Mouse (Mus musculus): ENCODE results near the gene Padi4. TPM values are rescaled to one million over a fixed set of nuclear protein-coding genes. Genes with fewer than 3 reads are reported as not detected.

The Padi4 gene
- total and polyA plus RNA-seq, 2 experiments from 2014 or later: 0.07 TPM; not detected in 1

- Histone ChIP-seq H3K9ac (replicated peaks; ENCODE audit: low read length, poor library complexity, severe bottlenecking) (no peak overlapping the region), H3K27me3 (ENCODE audit: insufficient read depth, low read length) (no peaks in the 10 kb centered on the region), H3K9me3 (ENCODE audit: low read length) (no peaks in the 10 kb centered on the region), H3K4me3 (ENCODE audit: low read depth, low read length) (no peak overlapping the region), H3K4me2 (ENCODE audit: low read depth, low read length, poor library complexity, severe bottlenecking) (no peak overlapping the region), H3K36me3 (ENCODE audit: insufficient read depth, low read length) (no peaks in the 10 kb centered on the region), H3K4me1 (ENCODE audit: insufficient read depth, low read length) (no peaks in the 10 kb centered on the region), H3K27ac (ENCODE audit: low read depth, low read length) (no peak overlapping the region)
- DNase-seq (ENCODE audit: low spot score): peak; percentile 15
- 21% methylated on average over 9 of the region's 9 CpGs for WGBS
- TF ChIP-seq CTCF (IDR thresholded peaks at IDR 0.05): peak; percentile 61
- no peak for ATAC-seq (ENCODE audit: low FRiP score)
Observed at GRCm38 (mm10) chr4:140763158-140763557, 10.9 kb downstream of the Padi4 start.

- Histone ChIP-seq H3K4me3 (ENCODE audit: low read depth, low read length) (no peak overlapping the region), H3K9ac (replicated peaks; ENCODE audit: low read length, poor library complexity, severe bottlenecking) (no peak overlapping the region), H3K27ac (ENCODE audit: low read depth, low read length) (no peak overlapping the region), H3K4me2 (ENCODE audit: low read depth, low read length, poor library complexity, severe bottlenecking) (no peak overlapping the region), H3K9me3 (ENCODE audit: low read length) (no peaks in the 10 kb centered on the region), H3K4me1 (ENCODE audit: insufficient read depth, low read length) (no peaks in the 10 kb centered on the region), H3K36me3 (ENCODE audit: insufficient read depth, low read length) (no peaks in the 10 kb centered on the region), H3K27me3 (ENCODE audit: insufficient read depth, low read length) (no peaks in the 10 kb centered on the region)
- ATAC-seq (ENCODE audit: low FRiP score): no peak
- DNase-seq (ENCODE audit: low spot score): no peak
- TF ChIP-seq CTCF (IDR thresholded peaks at IDR 0.05): no peak
- 90% methylated on average over 7 of the region's 7 CpGs for WGBS
Observed at GRCm38 (mm10) chr4:140761601-140762000, 12.4 kb downstream of the Padi4 start.

GRCm38 (mm10) chr4:140755811-140756210, 18.2 kb downstream of the Padi4 start:
- DNase-seq (ENCODE audit: low spot score) (no peak), ATAC-seq (ENCODE audit: low FRiP score) (no peak)
- no peak overlapping the region for H3K4me3 ChIP-seq (ENCODE audit: low read depth, low read length)
- H3K27me3 ChIP-seq (ENCODE audit: insufficient read depth, low read length): no peaks in the 10 kb centered on the region
- H3K9ac ChIP-seq (replicated peaks; ENCODE audit: low read length, poor library complexity, severe bottlenecking): no peak overlapping the region
- H3K4me2 ChIP-seq (ENCODE audit: low read depth, low read length, poor library complexity, severe bottlenecking): no peak overlapping the region
- no peak for TF ChIP-seq CTCF (IDR thresholded peaks at IDR 0.05)
- H3K27ac ChIP-seq (ENCODE audit: low read depth, low read length): no peak overlapping the region
- no peaks in the 10 kb centered on the region for H3K4me1 ChIP-seq (ENCODE audit: insufficient read depth, low read length)
- H3K36me3 ChIP-seq (ENCODE audit: insufficient read depth, low read length): no peaks in the 10 kb centered on the region
- WGBS: 89% methylated on average over 3 of the region's 3 CpGs
- no peaks in the 10 kb centered on the region for H3K9me3 ChIP-seq (ENCODE audit: low read length)

GRCm38 (mm10) chr4:140753366-140753765, 20.7 kb downstream of the Padi4 start:
- no peak overlapping the region for H3K4me3 ChIP-seq (ENCODE audit: low read depth, low read length)
- no peaks in the 10 kb centered on the region for H3K36me3 ChIP-seq (ENCODE audit: insufficient read depth, low read length)
- no peak for DNase-seq (ENCODE audit: low spot score)
- ATAC-seq (ENCODE audit: low FRiP score): no peak
- no peaks in the 10 kb centered on the region for H3K27me3 ChIP-seq (ENCODE audit: insufficient read depth, low read length)
- no peak overlapping the region for H3K27ac ChIP-seq (ENCODE audit: low read depth, low read length)
- H3K4me2 ChIP-seq (ENCODE audit: low read depth, low read length, poor library complexity, severe bottlenecking): no peak overlapping the region
- H3K4me1 ChIP-seq (ENCODE audit: insufficient read depth, low read length): no peaks in the 10 kb centered on the region
- H3K9ac ChIP-seq (replicated peaks; ENCODE audit: low read length, poor library complexity, severe bottlenecking): no peak overlapping the region
- 62% methylated on average over 7 of the region's 7 CpGs for WGBS
- no peak for TF ChIP-seq CTCF (IDR thresholded peaks at IDR 0.05)
- no peaks in the 10 kb centered on the region for H3K9me3 ChIP-seq (ENCODE audit: low read length)

GRCm38 (mm10) chr4:140750328-140750727, 23.7 kb downstream of the Padi4 start:
- Histone ChIP-seq H3K27me3 (ENCODE audit: insufficient read depth, low read length) (no peaks in the 10 kb centered on the region), H3K27ac (ENCODE audit: low read depth, low read length) (no peak overlapping the region), H3K9ac (replicated peaks; ENCODE audit: low read length, poor library complexity, severe bottlenecking) (no peak overlapping the region), H3K4me1 (ENCODE audit: insufficient read depth, low read length) (no peaks in the 10 kb centered on the region), H3K4me3 (ENCODE audit: low read depth, low read length) (no peak overlapping the region), H3K36me3 (ENCODE audit: insufficient read depth, low read length) (no peaks in the 10 kb centered on the region), H3K4me2 (ENCODE audit: low read depth, low read length, poor library complexity, severe bottlenecking) (peak overlapping the region; percentile 25), H3K9me3 (ENCODE audit: low read length) (no peaks in the 10 kb centered on the region)
- no peak for TF ChIP-seq CTCF (IDR thresholded peaks at IDR 0.05)
- no peak for ATAC-seq (ENCODE audit: low FRiP score)
- 8% methylated on average over 18 of the region's 19 CpGs for WGBS
- no peak for DNase-seq (ENCODE audit: low spot score)

GRCm38 (mm10) chr4:140747978-140748377, 26.1 kb downstream of the Padi4 start:
- DNase-seq (ENCODE audit: low spot score) (no peak), ATAC-seq (ENCODE audit: low FRiP score) (no peak)
- TF ChIP-seq CTCF (IDR thresholded peaks at IDR 0.05): no peak
- H3K36me3 ChIP-seq (ENCODE audit: insufficient read depth, low read length): no peaks in the 10 kb centered on the region
- H3K4me3 ChIP-seq (ENCODE audit: low read depth, low read length): no peak overlapping the region
- no peaks in the 10 kb centered on the region for H3K27me3 ChIP-seq (ENCODE audit: insufficient read depth, low read length)
- no peaks in the 10 kb centered on the region for H3K9me3 ChIP-seq (ENCODE audit: low read length)
- no peak overlapping the region for H3K27ac ChIP-seq (ENCODE audit: low read depth, low read length)
- 31% methylated on average over 12 of the region's 12 CpGs for WGBS
- H3K4me2 ChIP-seq (ENCODE audit: low read depth, low read length, poor library complexity, severe bottlenecking): no peak overlapping the region
- no peak overlapping the region for H3K9ac ChIP-seq (replicated peaks; ENCODE audit: low read length, poor library complexity, severe bottlenecking)
- H3K4me1 ChIP-seq (ENCODE audit: insufficient read depth, low read length): no peaks in the 10 kb centered on the region
